Mouse (Mus musculus) bone marrow macrophage, adult 2 months (primary cell): Measurements from ENCODE around the gene Nfib.

Experiments used
- CTCF ChIP-seq: IDR thresholded peaks from 2 replicates; pipeline ENCODE4 v1.5.1; 2012; ENCODE audit warnings: low read depth, mild to moderate bottlenecking, low read length, moderate library complexity
- POLR2A ChIP-seq: IDR thresholded peaks from 2 replicates; pipeline ENCODE4 v1.6.1; 2012; ENCODE audit warnings: mild to moderate bottlenecking, low read depth, low read length, borderline replicate concordance

- TF ChIP-seq POLR2A (no peak), CTCF (no peak)
Measured at GRCm38 (mm10) chr4:82483298-82483697, 222.3 kb downstream of the Nfib start.
